Mouse (Mus musculus): ENCODE results near the gene Nudt16l1. TPM values are rescaled to one million over a fixed set of nuclear protein-coding genes. Genes with fewer than 3 reads are reported as not detected.

The Nudt16l1 gene
- total and polyA plus RNA-seq, 2 experiments from 2014 or later, result 44.0 to 101 TPM

DNA sequence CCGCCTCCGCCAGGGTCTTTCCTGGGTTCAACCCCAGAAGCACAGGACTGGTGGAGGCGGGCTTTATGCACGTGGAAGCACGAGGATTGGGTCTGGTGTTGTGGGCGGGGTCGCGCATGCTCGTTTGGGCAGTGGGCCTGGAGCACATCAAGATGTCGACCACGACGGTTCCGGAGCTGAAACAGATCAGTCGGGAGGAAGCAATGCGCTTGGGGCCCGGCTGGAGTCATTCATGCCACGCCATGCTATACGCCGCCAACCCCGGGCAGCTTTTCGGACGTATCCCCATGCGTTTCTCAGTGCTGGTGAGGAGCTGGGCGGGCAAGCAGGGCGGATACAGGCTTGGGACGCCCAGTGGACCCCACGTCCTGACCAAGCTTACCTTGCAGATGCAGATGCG, 428 bp downstream of the Nudt16l1 start:
- Histone ChIP-seq H3K36me3 (replicated peaks; ENCODE audit: control insufficient read depth, insufficient read depth, low read length) (peaks cover 75% of the 10 kb centered on the region), H3K27me3 (ENCODE audit: control insufficient read depth, insufficient read depth, low read length) (no peaks in the 10 kb centered on the region), H3K4me1 (ENCODE audit: control insufficient read depth, insufficient read depth) (peaks cover 11% of the 10 kb centered on the region), H3K27ac (ENCODE audit: low read depth) (peak overlapping the region; percentile 85), H3K4me2 (ENCODE audit: low read depth, low read length) (peak overlapping the region; percentile 99), H3K4me3 (ENCODE audit: low read depth, low read length) (peak overlapping the region; percentile 92), H3K9ac (replicated peaks; ENCODE audit: low read depth, low read length) (peak overlapping the region; percentile 94), H3K9me3 (replicated peaks; ENCODE audit: control insufficient read depth, low read length) (no peaks in the 10 kb centered on the region)
- TF ChIP-seq CTCF (IDR thresholded peaks at IDR 0.05; ENCODE audit: low read depth), result no peak
- TF ChIP-seq EP300 (IDR thresholded peaks at IDR 0.05; ENCODE audit: low read depth), result no peak
- DNase-seq (ENCODE audit: low spot score), result peak; percentile 91
- 0% methylated on average over 28 of the region's 28 CpGs for WGBS
- peak; percentile 93 for ATAC-seq (ENCODE audit: insufficient read depth, low read depth)

DNA sequence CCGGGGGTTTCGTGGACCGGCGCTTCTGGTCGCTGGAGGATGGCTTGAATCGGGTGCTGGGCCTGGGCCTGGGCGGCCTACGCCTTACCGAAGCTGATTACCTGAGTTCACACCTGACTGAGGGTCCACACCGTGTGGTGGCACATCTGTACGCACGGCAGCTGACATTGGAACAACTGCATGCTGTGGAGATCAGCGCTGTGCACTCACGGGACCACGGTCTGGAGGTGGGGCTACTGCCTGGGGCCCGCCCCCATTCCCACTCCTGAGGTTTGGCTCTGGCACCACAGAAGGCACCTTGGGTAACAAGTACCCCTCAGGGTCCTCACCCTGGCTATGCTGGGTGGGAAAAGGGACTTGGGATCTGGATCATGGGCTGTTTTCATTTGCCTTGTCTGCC, 851 bp downstream of the Nudt16l1 start:
- Histone ChIP-seq H3K4me1 (ENCODE audit: control insufficient read depth, insufficient read depth) (peaks cover 11% of the 10 kb centered on the region), H3K27ac (ENCODE audit: low read depth) (peak overlapping the region; percentile 85), H3K9ac (replicated peaks; ENCODE audit: low read depth, low read length) (peak overlapping the region; percentile 94), H3K36me3 (replicated peaks; ENCODE audit: control insufficient read depth, insufficient read depth, low read length) (peaks cover 75% of the 10 kb centered on the region), H3K9me3 (replicated peaks; ENCODE audit: control insufficient read depth, low read length) (no peaks in the 10 kb centered on the region), H3K4me3 (ENCODE audit: low read depth, low read length) (peak overlapping the region; percentile 92), H3K4me2 (ENCODE audit: low read depth, low read length) (peak overlapping the region; percentile 99), H3K27me3 (ENCODE audit: control insufficient read depth, insufficient read depth, low read length) (no peaks in the 10 kb centered on the region)
- DNase-seq (ENCODE audit: low spot score) (peak; percentile 37), ATAC-seq (ENCODE audit: insufficient read depth, low read depth) (peak; percentile 68)
- 1% methylated on average over 16 of the region's 16 CpGs for WGBS
- no peak for TF ChIP-seq CTCF (IDR thresholded peaks at IDR 0.05; ENCODE audit: low read depth)
- TF ChIP-seq EP300 (IDR thresholded peaks at IDR 0.05; ENCODE audit: low read depth), result no peak

DNA sequence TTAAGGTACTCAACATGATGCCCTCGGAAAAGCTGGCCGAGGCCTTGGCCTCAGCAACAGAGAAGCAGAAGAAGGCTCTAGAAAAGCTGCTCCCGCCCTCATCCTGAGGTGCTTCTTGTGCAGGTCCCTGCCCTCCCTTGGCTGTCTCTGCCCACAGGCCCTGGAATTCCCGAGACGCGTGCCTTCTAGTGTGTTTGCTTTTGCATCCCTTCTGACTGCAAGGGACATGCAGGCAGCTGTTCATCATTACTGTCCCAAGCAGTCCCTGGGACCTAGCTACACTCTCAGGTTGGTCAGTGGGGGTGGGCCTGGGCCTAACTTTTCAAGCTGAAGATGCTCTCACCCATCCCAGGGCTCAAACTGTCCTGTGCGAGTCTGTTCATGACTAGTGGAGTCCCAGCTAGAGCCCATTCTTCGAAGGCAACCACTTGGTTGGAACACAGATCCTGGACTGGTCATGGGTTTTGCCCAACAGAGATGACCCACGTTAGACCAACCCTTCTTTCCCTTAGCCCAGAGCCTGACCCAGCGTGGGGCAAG, 1.8 kb downstream of the Nudt16l1 start:
- H3K4me1 ChIP-seq (ENCODE audit: control insufficient read depth, insufficient read depth), result peaks cover 11% of the 10 kb centered on the region
- no peak for DNase-seq (ENCODE audit: low spot score)
- TF ChIP-seq EP300 (IDR thresholded peaks at IDR 0.05; ENCODE audit: low read depth) (no peak), CTCF (IDR thresholded peaks at IDR 0.05; ENCODE audit: low read depth) (no peak)
- H3K27ac ChIP-seq (ENCODE audit: low read depth), result no peak overlapping the region
- WGBS, result 90% methylated on average over 10 of the region's 10 CpGs
- no peak overlapping the region for H3K4me2 ChIP-seq (ENCODE audit: low read depth, low read length)
- H3K4me3 ChIP-seq (ENCODE audit: low read depth, low read length), result no peak overlapping the region
- H3K36me3 ChIP-seq (replicated peaks; ENCODE audit: control insufficient read depth, insufficient read depth, low read length), result peaks cover 68% of the 10 kb centered on the region
- H3K27me3 ChIP-seq (ENCODE audit: control insufficient read depth, insufficient read depth, low read length), result no peaks in the 10 kb centered on the region
- no peak for ATAC-seq (ENCODE audit: insufficient read depth, low read depth)
- no peaks in the 10 kb centered on the region for H3K9me3 ChIP-seq (replicated peaks; ENCODE audit: control insufficient read depth, low read length)
- H3K9ac ChIP-seq (replicated peaks; ENCODE audit: low read depth, low read length), result peak overlapping the region; percentile 94; the same call in 1 of the 2 replicates

DNA sequence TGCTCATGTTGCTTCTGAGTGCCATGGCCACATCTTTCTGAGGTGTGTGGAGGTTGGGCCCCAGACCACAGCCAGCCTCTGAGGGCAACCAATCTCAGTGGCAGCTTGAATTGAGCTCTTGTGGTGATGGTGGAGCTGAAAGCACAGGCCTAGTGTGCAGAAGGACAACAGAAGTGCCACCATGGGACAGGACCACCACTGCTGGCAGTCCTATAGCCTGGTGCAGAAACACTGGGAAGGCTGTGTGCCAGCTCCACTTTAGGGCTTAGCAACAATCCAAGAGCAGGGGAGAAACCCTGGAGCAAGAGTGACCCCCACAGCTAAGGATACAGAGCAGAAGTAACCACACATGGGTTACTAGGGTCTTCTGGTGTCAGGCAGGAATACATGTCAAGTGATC, 2.5 kb downstream of the Nudt16l1 start:
- Histone ChIP-seq H3K4me1 (ENCODE audit: control insufficient read depth, insufficient read depth) (peaks cover 11% of the 10 kb centered on the region), H3K9me3 (replicated peaks; ENCODE audit: control insufficient read depth, low read length) (no peaks in the 10 kb centered on the region), H3K36me3 (replicated peaks; ENCODE audit: control insufficient read depth, insufficient read depth, low read length) (peaks cover 67% of the 10 kb centered on the region), H3K9ac (replicated peaks; ENCODE audit: low read depth, low read length) (no peak overlapping the region), H3K4me2 (ENCODE audit: low read depth, low read length) (no peak overlapping the region), H3K27me3 (ENCODE audit: control insufficient read depth, insufficient read depth, low read length) (no peaks in the 10 kb centered on the region), H3K4me3 (ENCODE audit: low read depth, low read length) (no peak overlapping the region), H3K27ac (ENCODE audit: low read depth) (no peak overlapping the region)
- ATAC-seq (ENCODE audit: insufficient read depth, low read depth), result no peak
- no peak for DNase-seq (ENCODE audit: low spot score)
- TF ChIP-seq CTCF (IDR thresholded peaks at IDR 0.05; ENCODE audit: low read depth), result no peak
- no peak for TF ChIP-seq EP300 (IDR thresholded peaks at IDR 0.05; ENCODE audit: low read depth)

DNA sequence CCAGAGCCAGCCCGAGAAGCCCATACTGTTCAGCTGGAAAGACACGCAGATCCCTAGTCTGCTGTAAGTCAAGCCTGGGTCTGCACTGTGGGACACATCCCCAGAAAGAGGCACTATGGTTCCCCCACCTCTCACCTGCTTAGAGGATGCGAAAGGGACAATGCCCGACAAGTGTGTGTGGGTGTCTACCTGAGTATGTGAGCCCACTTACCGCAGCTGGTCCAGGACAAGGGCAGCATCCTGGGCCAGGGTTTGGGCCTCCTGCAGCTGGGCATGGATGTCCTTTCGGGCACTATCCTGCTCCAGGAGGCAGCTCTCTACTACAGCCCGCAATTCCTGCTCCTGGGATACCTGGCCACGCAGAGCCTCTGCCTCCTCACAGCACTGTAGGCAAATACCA, 4.3 kb downstream of the Nudt16l1 start:
- WGBS, result 95% methylated on average over 8 of the region's 8 CpGs
- no peak overlapping the region for H3K4me2 ChIP-seq (ENCODE audit: low read depth, low read length)
- ATAC-seq (ENCODE audit: insufficient read depth, low read depth), result no peak
- H3K27ac ChIP-seq (ENCODE audit: low read depth), result no peak overlapping the region
- DNase-seq (ENCODE audit: low spot score), result no peak
- H3K9ac ChIP-seq (replicated peaks; ENCODE audit: low read depth, low read length), result no peak overlapping the region
- H3K27me3 ChIP-seq (ENCODE audit: control insufficient read depth, insufficient read depth, low read length), result no peaks in the 10 kb centered on the region
- peaks cover 69% of the 10 kb centered on the region for H3K36me3 ChIP-seq (replicated peaks; ENCODE audit: control insufficient read depth, insufficient read depth, low read length)
- no peak overlapping the region for H3K4me3 ChIP-seq (ENCODE audit: low read depth, low read length)
- H3K9me3 ChIP-seq (replicated peaks; ENCODE audit: control insufficient read depth, low read length), result no peaks in the 10 kb centered on the region
- H3K4me1 ChIP-seq (ENCODE audit: control insufficient read depth, insufficient read depth), result peaks cover 11% of the 10 kb centered on the region
- TF ChIP-seq CTCF (IDR thresholded peaks at IDR 0.05; ENCODE audit: low read depth) (no peak), EP300 (IDR thresholded peaks at IDR 0.05; ENCODE audit: low read depth) (no peak)

DNA sequence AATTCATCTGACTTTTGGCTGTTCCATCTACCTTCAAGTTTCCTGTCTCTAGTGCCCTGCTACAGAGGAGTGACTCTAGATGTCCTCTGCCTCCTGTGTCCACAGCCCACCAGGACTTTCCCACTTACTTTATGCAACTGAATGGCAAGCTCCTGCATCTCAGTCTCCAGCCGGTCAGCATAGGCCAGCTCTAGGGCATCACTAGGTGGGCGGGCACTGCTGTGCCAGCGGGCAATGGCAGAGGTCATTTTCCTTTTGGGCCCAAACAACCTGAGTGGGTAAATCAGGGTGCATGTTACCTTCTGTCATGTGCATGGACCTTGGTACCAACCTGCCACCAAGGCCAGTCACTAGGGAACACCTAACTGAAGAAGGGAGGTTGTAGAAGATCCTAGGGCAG, 4.9 kb downstream of the Nudt16l1 start:
- H3K4me1 ChIP-seq (ENCODE audit: control insufficient read depth, insufficient read depth), result peaks cover 11% of the 10 kb centered on the region
- H3K36me3 ChIP-seq (replicated peaks; ENCODE audit: control insufficient read depth, insufficient read depth, low read length), result peaks cover 74% of the 10 kb centered on the region
- H3K4me2 ChIP-seq (ENCODE audit: low read depth, low read length), result no peak overlapping the region
- ATAC-seq (ENCODE audit: insufficient read depth, low read depth) (no peak), DNase-seq (ENCODE audit: low spot score) (no peak)
- no peak for TF ChIP-seq CTCF (IDR thresholded peaks at IDR 0.05; ENCODE audit: low read depth)
- no peak for TF ChIP-seq EP300 (IDR thresholded peaks at IDR 0.05; ENCODE audit: low read depth)
- H3K27ac ChIP-seq (ENCODE audit: low read depth), result no peak overlapping the region
- 93% methylated on average over 3 of the region's 3 CpGs for WGBS
- H3K9ac ChIP-seq (replicated peaks; ENCODE audit: low read depth, low read length), result no peak overlapping the region
- no peaks in the 10 kb centered on the region for H3K9me3 ChIP-seq (replicated peaks; ENCODE audit: control insufficient read depth, low read length)
- H3K27me3 ChIP-seq (ENCODE audit: control insufficient read depth, insufficient read depth, low read length), result no peaks in the 10 kb centered on the region
- no peak overlapping the region for H3K4me3 ChIP-seq (ENCODE audit: low read depth, low read length)
